Mouse (Mus musculus) heart, adult 2 months (tissue): ENCODE results near the gene Olfr986.

Source experiments
- CTCF ChIP-seq: fragments of 200-600 bp; IDR thresholded peaks from 2 replicates; pipeline ENCODE4 v1.8.1; 2022; ENCODE audit warnings: antibody characterized with exemption, mild to moderate bottlenecking, moderate library complexity
- EP300 ChIP-seq: fragments of 200-500 bp; IDR thresholded peaks from 2 replicates; pipeline ENCODE4 v1.6.1; 2011; ENCODE audit warnings: low read depth, low read length, control low read depth; ENCODE audit not compliant: insufficient read depth
- POLR2A ChIP-seq: fragments of 200-500 bp; IDR thresholded peaks from 2 replicates; pipeline ENCODE4 v1.6.1; 2011; ENCODE audit warnings: mild to moderate bottlenecking, low read depth, low read length, control low read depth; ENCODE audit not compliant: insufficient read depth

DNA sequence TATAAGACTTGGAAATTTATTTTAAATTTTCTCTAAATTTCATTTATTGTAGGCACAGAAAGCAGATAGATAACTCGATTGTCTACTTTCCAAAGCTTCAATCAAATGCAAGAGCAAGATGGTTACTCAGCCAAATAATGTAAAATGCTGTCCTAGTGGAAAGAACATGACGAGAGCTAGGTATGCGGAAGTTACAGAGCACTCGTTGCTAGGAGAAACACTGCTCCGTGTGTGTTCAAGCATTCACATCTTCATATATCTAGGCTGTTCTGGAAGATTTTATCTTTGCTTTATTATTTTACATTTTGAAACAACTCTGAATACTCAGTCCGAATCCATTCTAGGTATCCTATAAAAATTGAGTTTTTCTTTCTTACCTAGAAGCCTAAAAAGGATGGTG is 3.7 kb upstream of the Olfr986 start:
- TF ChIP-seq POLR2A, result no peak
- no peak for TF ChIP-seq CTCF
- TF ChIP-seq EP300, result no peak
